In genomic region chr17:75323766-75324165, GRCm38 (mm10) we compare ENCODE assay signal across 25 mouse cellular contexts.
A peak's percentile ranks its signal among the peaks of the same experiment; 100 is the strongest.
DNase-seq lines count a peak whose midpoint lies in the region; ATAC-seq and TF ChIP-seq lines count a peak whose summit lies in the region.
"Had no signal": no experiment of that assay in that cellular context is flagged by ENCODE, and none has a peak within 500 bp of the region (broad histone marks: within the 10 kb centered on the region; RNA-seq: fewer than 3 reads in every experiment).

No protein-coding gene starts in this region.

- 0 out of 2 replicates have a peak, but pooled peaks cover 3% of the 10 kb centered on the region for H3K36me3 ChIP-seq in embryonic facial prominence, embryonic 12.5 days
- H3K36me3 ChIP-seq in embryonic facial prominence, embryonic 10.5 days (replicated peaks) = 0 out of 2 replicates have a peak, but pooled peaks cover 3% of the 10 kb centered on the region
- no peaks in the 10 kb centered on the region for H3K36me3 ChIP-seq in embryonic facial prominence, embryonic 15.5 days
- H3K36me3 ChIP-seq in limb, embryonic 14.5 days (ENCODE audit: control insufficient read depth, insufficient read depth, low read length) = peaks cover 26% of the 10 kb centered on the region
- H3K36me3 ChIP-seq: forebrain, embryonic 12.5 days; G1E; hindbrain, embryonic 12.5 days; hindbrain, embryonic 15.5 days; intestine, embryonic 15.5 days had no signal

- H3K27me3 ChIP-seq in embryonic facial prominence, embryonic 12.5 days = no peaks in the 10 kb centered on the region
- no peaks in the 10 kb centered on the region for H3K27me3 ChIP-seq in embryonic facial prominence, embryonic 10.5 days (replicated peaks; ENCODE audit: low read depth, poor library complexity, severe bottlenecking)
- no peaks in the 10 kb centered on the region for H3K27me3 ChIP-seq in embryonic facial prominence, embryonic 15.5 days
- H3K27me3 ChIP-seq in limb, embryonic 14.5 days (ENCODE audit: control insufficient read depth, insufficient read depth, low read length) = no peaks in the 10 kb centered on the region
- H3K27me3 ChIP-seq: CH12.LX; forebrain, embryonic 12.5 days; hindbrain, embryonic 12.5 days; hindbrain, embryonic 15.5 days; intestine, embryonic 15.5 days; Patski had no signal

- H3K9me3 ChIP-seq in embryonic facial prominence, embryonic 12.5 days = no peaks in the 10 kb centered on the region
- no peaks in the 10 kb centered on the region for H3K9me3 ChIP-seq in embryonic facial prominence, embryonic 10.5 days
- H3K9me3 ChIP-seq in embryonic facial prominence, embryonic 15.5 days (replicated peaks) = no peaks in the 10 kb centered on the region
- no peaks in the 10 kb centered on the region for H3K9me3 ChIP-seq in limb, embryonic 14.5 days (ENCODE audit: control insufficient read depth, low read length)
- H3K9me3 ChIP-seq: forebrain, embryonic 12.5 days; hindbrain, embryonic 12.5 days; hindbrain, embryonic 15.5 days; intestine, embryonic 15.5 days had no signal

- ATAC-seq in embryonic facial prominence, embryonic 12.5 days (ENCODE audit: insufficient number of reproducible peaks, insufficient read depth, low FRiP score, low TSS enrichment) = no peak
- ATAC-seq in frontal cortex, adult (ENCODE audit: low TSS enrichment) = peak; percentile 44; the same call in 1 of the 2 replicates
- ATAC-seq in embryonic facial prominence, embryonic 15.5 days (ENCODE audit: insufficient number of reproducible peaks, low FRiP score, low TSS enrichment, low read depth) = no peak
- ATAC-seq in limb, embryonic 14.5 days (ENCODE audit: low FRiP score, low read depth) = no peak
- ATAC-seq: intestine, embryonic 15.5 days; Patski had no signal

- no peak for TF ChIP-seq POLR2A in limb, embryonic 14.5 days (IDR thresholded peaks at IDR 0.05; ENCODE audit: borderline replicate concordance, extremely low read depth, insufficient read depth, insufficient read length)

- no peaks in the 10 kb centered on the region for H3K4me1 ChIP-seq in embryonic facial prominence, embryonic 12.5 days
- H3K4me1 ChIP-seq in embryonic facial prominence, embryonic 10.5 days = no peaks in the 10 kb centered on the region
- H3K4me1 ChIP-seq in embryonic facial prominence, embryonic 15.5 days = peaks cover 15% of the 10 kb centered on the region; the same call in 1 of the 2 replicates
- peaks cover 46% of the 10 kb centered on the region for H3K4me1 ChIP-seq in limb, embryonic 14.5 days (ENCODE audit: control insufficient read depth, insufficient read depth, low read length)
- H3K4me1 ChIP-seq: forebrain, embryonic 12.5 days; hindbrain, embryonic 12.5 days; hindbrain, embryonic 15.5 days; intestine, embryonic 15.5 days had no signal

- DNase-seq in embryonic facial prominence, embryonic 10.5 days (ENCODE audit: low spot score) = no peak
- DNase-seq in frontal cortex, postnatal 14 days (ENCODE audit: low spot score in 2 of 2) = no peak
- peak; percentile 60 for DNase-seq in limb, embryonic 14.5 days (ENCODE audit: low spot score)
- no peak for DNase-seq in layer of hippocampus, postnatal 10 days (ENCODE audit: low spot score in 2 of 2)
- DNase-seq in urinary bladder, postnatal 36 days (ENCODE audit: low spot score in 2 of 2) = no peak
- DNase-seq: adrenal gland, postnatal 10 days; adrenal gland, postnatal 36 days; cerebellum, adult 18-20 months; cerebellum, adult 9-10 months; cerebellum, postnatal 25 days; gastrocnemius, adult 2 months; gastrocnemius, postnatal 14 days; heart, adult 11 months; kidney, adult 11 months had no signal

- no peak overlapping the region for H3K9ac ChIP-seq in embryonic facial prominence, embryonic 12.5 days
- H3K9ac ChIP-seq in embryonic facial prominence, embryonic 15.5 days = no peak overlapping the region
- H3K9ac ChIP-seq in limb, embryonic 14.5 days (ENCODE audit: low read depth, low read length, severe bottlenecking) = no peak overlapping the region
- H3K9ac ChIP-seq: forebrain, embryonic 12.5 days; hindbrain, embryonic 12.5 days; hindbrain, embryonic 15.5 days; intestine, embryonic 15.5 days had no signal

- 67% methylated on average over 10 of the region's 10 CpGs for WGBS in embryonic facial prominence, embryonic 12.5 days
- WGBS in embryonic facial prominence, embryonic 10.5 days = 92% methylated on average over 10 of the region's 10 CpGs
- 32% methylated on average over 10 of the region's 10 CpGs for WGBS in embryonic facial prominence, embryonic 15.5 days
- 45% methylated on average over 10 of the region's 10 CpGs for WGBS in limb, embryonic 14.5 days

- H3K4me2 ChIP-seq in embryonic facial prominence, embryonic 12.5 days (replicated peaks) = no peak overlapping the region
- peak overlapping the region; percentile 10; the same call in 1 of the 2 replicates for H3K4me2 ChIP-seq in embryonic facial prominence, embryonic 15.5 days (replicated peaks)
- H3K4me2 ChIP-seq in limb, embryonic 14.5 days (replicated peaks; ENCODE audit: low read depth, low read length, severe bottlenecking) = no peak overlapping the region
- H3K4me2 ChIP-seq: forebrain, embryonic 12.5 days; heart, embryonic 11.5 days; hindbrain, embryonic 12.5 days; hindbrain, embryonic 15.5 days; intestine, embryonic 15.5 days had no signal

- H3K4me3 ChIP-seq in embryonic facial prominence, embryonic 12.5 days = no peak overlapping the region
- no peak overlapping the region for H3K4me3 ChIP-seq in embryonic facial prominence, embryonic 10.5 days
- H3K4me3 ChIP-seq in embryonic facial prominence, embryonic 15.5 days (replicated peaks) = no peak overlapping the region
- no peak overlapping the region for H3K4me3 ChIP-seq in limb, embryonic 14.5 days (replicated peaks; ENCODE audit: low read length)
- H3K4me3 ChIP-seq: forebrain, embryonic 12.5 days; gastrocnemius, adult 2 months; hindbrain, embryonic 12.5 days; hindbrain, embryonic 15.5 days; intestine, embryonic 15.5 days had no signal

- peak overlapping the region; percentile 37; the same call in 1 of the 2 replicates for H3K27ac ChIP-seq in embryonic facial prominence, embryonic 12.5 days
- H3K27ac ChIP-seq in embryonic facial prominence, embryonic 10.5 days (replicated peaks) = no peak overlapping the region
- H3K27ac ChIP-seq in embryonic facial prominence, embryonic 15.5 days (replicated peaks) = peak overlapping the region; percentile 86
- peak overlapping the region; percentile 73 for H3K27ac ChIP-seq in limb, embryonic 14.5 days (replicated peaks; ENCODE audit: low read depth, low read length)
- H3K27ac ChIP-seq: forebrain, embryonic 12.5 days; gastrocnemius, adult 2 months; hindbrain, embryonic 12.5 days; hindbrain, embryonic 15.5 days; intestine, embryonic 15.5 days had no signal
